Comparison of ENCODE assay signal across 8 mouse cellular contexts in genomic region chr15:67434284-67434683, GRCm38 (mm10).
DNase-seq lines count a peak whose midpoint lies in the region; ATAC-seq lines count a peak whose summit lies in the region.

No protein-coding gene starts in this region.

- H3K9me3 ChIP-seq in heart, embryonic 11.5 days (replicated peaks; ENCODE audit: control insufficient read depth, low read length): no peaks in the 10 kb centered on the region

- H3K27ac ChIP-seq in heart, embryonic 11.5 days (ENCODE audit: low read depth, low read length): no peak overlapping the region

- H3K9ac ChIP-seq in heart, embryonic 11.5 days (ENCODE audit: low read depth, low read length): no peak overlapping the region

- DNase-seq in heart, adult 11 months: peak; percentile 86
- peak; percentile 68 for DNase-seq in brain, adult 2 months (ENCODE audit: low read depth, low spot score)
- peak; percentile 11 for DNase-seq in layer of hippocampus, adult 9-10 months (ENCODE audit: low spot score)
- peak; percentile 40 to 68 for DNase-seq in lung, postnatal 4 days
- peak; percentile 10 to 62 for DNase-seq in spleen, adult 18-20 months

- no peaks in the 10 kb centered on the region for H3K4me1 ChIP-seq in heart, embryonic 11.5 days (ENCODE audit: control insufficient read depth, insufficient read depth, low read length)

- H3K4me2 ChIP-seq in heart, embryonic 11.5 days: no peak overlapping the region

- H3K36me3 ChIP-seq in heart, embryonic 11.5 days (ENCODE audit: control insufficient read depth, insufficient read depth, low read length): no peaks in the 10 kb centered on the region

- H3K4me3 ChIP-seq in heart, embryonic 11.5 days (ENCODE audit: low read depth, low read length): no peak overlapping the region

- no peaks in the 10 kb centered on the region for H3K27me3 ChIP-seq in heart, embryonic 11.5 days (ENCODE audit: control insufficient read depth, insufficient read depth, low read length)

- ATAC-seq in heart, embryonic 11.5 days (replicated peaks; ENCODE audit: insufficient number of reproducible peaks, low FRiP score, low TSS enrichment): no peak
- peak; percentile 71; the same call in 1 of the 2 replicates for ATAC-seq in erythroid progenitor cell, adult 5-6 weeks (replicated peaks; ENCODE audit: low FRiP score, poor library complexity, severe bottlenecking)
- ATAC-seq in hematopoietic stem cell, adult 5-6 weeks (replicated peaks in 1 of 2; ENCODE audit: insufficient read depth in 1 of 2, low FRiP score in 2 of 2, low TSS enrichment in 1 of 2, low read depth in 1 of 2, poor library complexity in 2 of 2, severe bottlenecking in 2 of 2): peak; percentile 79 to 89; a peak in 3 of 4 replicates

- 26% methylated on average over 2 of the region's 2 CpGs for WGBS in heart, embryonic 11.5 days (ENCODE audit: insufficient replicate concordance)

Comparison
In these comparisons a context has a peak if more than half of its experiments do, and no peak if none do; other contexts are left out.
1. DNase-seq: peak in every context shown above with its lines; median percentile 86 in heart, adult 11 months; 68 in brain, adult 2 months; 54 in lung, postnatal 4 days; 36 in spleen, adult 18-20 months; 11 in layer of hippocampus, adult 9-10 months.